Mouse (Mus musculus): ENCODE data around the gene Apol7c.
"Not testable (repeated sequence)": the region's sequence is repeated elsewhere in the genome, so short reads cannot be mapped to it uniquely, and the experiment has no call there.

Gene Apol7c

GRCm38 (mm10) chr15:77533216-77533615 lies at the start of gene Apol7c:
Gene Apol7c (minus strand): TSS chr15:77533316.
- DNase-seq (ENCODE audit: low spot score): no peak

GRCm38 (mm10) chr15:77581681-77582080 lies 48.6 kb upstream of the Apol7c start:
- no peak for DNase-seq (ENCODE audit: low spot score)

- no peak for DNase-seq (ENCODE audit: low spot score)
Measured at GRCm38 (mm10) chr15:77579311-77579710, 46.2 kb upstream of the Apol7c start.

GRCm38 (mm10) chr15:77578801-77579200 lies 45.7 kb upstream of the Apol7c start:
- no peak for DNase-seq (ENCODE audit: low spot score)

- DNase-seq (ENCODE audit: low spot score): peak; percentile 5
Measured at GRCm38 (mm10) chr15:77563219-77563618, 30.1 kb upstream of the Apol7c start.

- peak; percentile 5 for DNase-seq (ENCODE audit: low spot score)
Measured at GRCm38 (mm10) chr15:77561792-77562191, 28.7 kb upstream of the Apol7c start, which contains the start of gene 1700025B11Rik. Gene 1700025B11Rik (minus strand): TSS chr15:77561892.

- DNase-seq (ENCODE audit: low spot score): not testable (repeated sequence)
Measured at GRCm38 (mm10) chr15:77539221-77539620, 6.1 kb upstream of the Apol7c start.

- DNase-seq (ENCODE audit: low spot score): not testable (repeated sequence)
Measured at GRCm38 (mm10) chr15:77523186-77523843, 9.8 kb downstream of the Apol7c start.

GRCm38 (mm10) chr15:77520596-77520995 lies 12.5 kb downstream of the Apol7c start:
- not testable (repeated sequence) for DNase-seq (ENCODE audit: low spot score)

GRCm38 (mm10) chr15:77507966-77508365 lies 25.1 kb downstream of the Apol7c start, which contains the start of gene Apol11a:
Gene Apol11a (plus strand): TSS chr15:77508271.
- DNase-seq (ENCODE audit: low spot score): not testable (repeated sequence)

- DNase-seq (ENCODE audit: low spot score): not testable (repeated sequence)
Measured at GRCm38 (mm10) chr15:77494694-77495093, 38.4 kb downstream of the Apol7c start.

- not testable (repeated sequence) for DNase-seq (ENCODE audit: low spot score)
Measured at GRCm38 (mm10) chr15:77493181-77493580, 39.9 kb downstream of the Apol7c start.

- DNase-seq (ENCODE audit: low spot score): no peak
Measured at GRCm38 (mm10) chr15:77482140-77482794, 50.8 kb downstream of the Apol7c start.

- not testable (repeated sequence) for DNase-seq (ENCODE audit: low spot score)
Measured at GRCm38 (mm10) chr15:77476693-77477092, 56.4 kb downstream of the Apol7c start, which contains the start of gene Apol10a. Gene Apol10a (plus strand): TSS chr15:77477047.

Measured in MN1 (cell line).